Mouse (Mus musculus) kidney, adult 2 months (tissue): Measurements from ENCODE around the gene Cdc42bpg. TPM values are rescaled to one million over a fixed set of nuclear protein-coding genes. Genes with fewer than 3 reads are reported as not detected.
A peak's percentile ranks its signal among the peaks of the same experiment; 100 is the strongest.

Source experiments
- DNase-seq: peaks from one replicate; pipeline ENCODE4 v3.0.0; 2021
- H3K27ac ChIP-seq: fragments of 200-500 bp; 2 replicates; pipeline ENCODE4 v1.5.1; 2012; ENCODE audit warnings: low read depth, low read length, control low read depth, inconsistent platforms; ENCODE audit not compliant: insufficient read depth
- H3K27me3 ChIP-seq: fragments of 200-500 bp; replicated peaks from 2 replicates; pipeline ENCODE4 v1.6.1; 2012; ENCODE audit warnings: mild to moderate bottlenecking, moderate library complexity, low read length, inconsistent platforms; ENCODE audit not compliant: control insufficient read depth, insufficient read depth
- H3K36me3 ChIP-seq: fragments of 200-500 bp; 2 replicates; pipeline ENCODE4 v1.6.1; 2012; ENCODE audit warnings: mild to moderate bottlenecking, moderate library complexity, low read length, inconsistent platforms; ENCODE audit not compliant: control insufficient read depth, insufficient read depth
- H3K4me1 ChIP-seq: fragments of 200-500 bp; 2 replicates; pipeline ENCODE4 v1.6.1; 2011; ENCODE audit warnings: low read length; ENCODE audit not compliant: control insufficient read depth, insufficient read depth
- H3K4me3 ChIP-seq: fragments of 200-500 bp; 2 replicates; pipeline ENCODE4 v1.5.1; 2011; ENCODE audit warnings: mild to moderate bottlenecking, low read depth, low read length, control low read depth; ENCODE audit not compliant: insufficient read depth
- CTCF ChIP-seq: fragments of 200-500 bp; conservative IDR thresholded peaks from 2 replicates; pipeline ENCODE4 v1.5.1; 2011; ENCODE audit warnings: low read depth, mild to moderate bottlenecking, control low read depth, low read length, moderate library complexity, mixed read lengths; ENCODE audit not compliant: insufficient read depth, insufficient read length
- POLR2A ChIP-seq: fragments of 200-500 bp; IDR thresholded peaks from one replicate; pipeline ENCODE4 v1.6.1; 2011; ENCODE audit warnings: low read depth, low read length, control low read depth
- WGBS: fragments of 180-500 bp; shearing (Covaris S2); methylation state at CpG from one replicate; pipeline ENCODE4 v1.1.7; 2018; 5-methylcytosine and 5-hydroxymethylcytosine counted together
- polyA plus RNA-seq: library from polyadenylated mRNA; depleted of rRNA; stranded (reverse); fragments of >200 nt; gene quantifications from 2 replicates; pipeline ENCODE4 v1.2.3, GENCODE M21; 2012

Gene Cdc42bpg
- polyA plus RNA-seq, 1 experiment, result 26.6 TPM

DNA sequence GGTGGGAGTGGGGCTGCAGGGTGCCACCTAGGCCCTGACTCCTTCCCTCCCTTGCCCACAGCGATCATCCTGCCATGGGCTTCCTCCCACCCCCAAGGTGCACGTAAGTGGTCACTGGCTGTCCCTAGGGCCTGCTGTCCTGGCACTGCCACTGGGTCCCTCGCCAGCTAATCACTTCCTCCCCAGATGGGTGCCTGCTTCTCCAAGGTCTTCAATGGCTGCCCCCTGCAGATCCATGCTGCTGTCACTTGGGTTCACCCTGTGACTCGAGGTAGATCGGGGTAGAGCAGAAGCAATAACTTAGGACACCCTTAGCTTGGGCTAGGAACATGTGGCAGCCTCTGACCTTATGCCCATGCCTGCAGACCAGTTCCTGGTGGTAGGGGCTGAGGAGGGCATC is 39.8 kb downstream of the Cdc42bpg start:
- H3K27ac ChIP-seq, result no peak overlapping the region
- peaks cover 5% of the 10 kb centered on the region for H3K4me1 ChIP-seq
- no peaks in the 10 kb centered on the region for H3K27me3 ChIP-seq
- no peaks in the 10 kb centered on the region for H3K36me3 ChIP-seq
- H3K4me3 ChIP-seq, result no peak overlapping the region
- no peak for TF ChIP-seq CTCF
- no peak for TF ChIP-seq POLR2A
- no peak for DNase-seq
- 83% methylated on average over 5 of the region's 5 CpGs for WGBS

DNA sequence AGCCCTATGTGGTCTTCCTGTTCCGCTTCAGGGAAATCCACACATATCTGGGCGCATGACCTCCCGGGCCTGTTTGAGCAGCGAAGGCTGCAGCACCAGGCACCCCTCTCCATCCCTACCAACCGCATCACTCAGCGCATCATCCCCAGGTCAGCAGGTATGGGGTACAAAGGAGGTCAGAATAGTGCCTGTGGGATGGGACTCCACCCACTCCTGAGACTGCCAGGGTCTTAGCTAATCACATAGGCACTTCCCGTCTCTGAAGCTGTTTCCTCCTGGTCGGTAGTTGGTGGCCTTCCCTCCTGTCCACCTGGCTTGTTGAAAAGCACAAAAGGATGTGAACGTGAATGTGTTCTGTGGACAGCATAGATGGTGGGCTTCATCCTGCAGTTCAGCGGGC is 40.4 kb downstream of the Cdc42bpg start:
- TF ChIP-seq CTCF (no peak), POLR2A (no peak)
- DNase-seq, result no peak
- no peaks in the 10 kb centered on the region for H3K36me3 ChIP-seq
- WGBS, result 81% methylated on average over 10 of the region's 10 CpGs
- H3K4me3 ChIP-seq, result no peak overlapping the region
- H3K27me3 ChIP-seq, result no peaks in the 10 kb centered on the region
- H3K4me1 ChIP-seq, result peaks cover 3% of the 10 kb centered on the region
- no peak overlapping the region for H3K27ac ChIP-seq

DNA sequence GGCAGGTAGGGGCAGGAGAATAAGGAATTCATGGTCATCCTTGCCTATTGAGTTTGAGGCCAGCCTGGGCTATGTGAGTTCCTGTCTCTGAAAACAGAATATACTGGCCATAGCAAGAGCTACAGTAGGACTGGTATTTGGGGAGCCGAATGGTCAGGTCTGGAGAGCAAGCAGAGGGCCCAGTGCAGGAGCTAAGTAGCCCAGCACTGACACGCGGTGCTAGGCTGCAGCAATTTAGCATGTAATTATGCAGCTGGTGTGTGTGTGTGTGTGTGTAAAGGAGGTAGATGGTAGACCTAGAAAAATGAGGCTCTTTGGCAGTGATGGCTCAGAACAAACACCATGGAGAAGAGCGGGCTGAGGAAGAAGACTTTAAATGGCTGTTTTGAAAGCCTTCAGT is 41.4 kb downstream of the Cdc42bpg start:
- Histone ChIP-seq H3K36me3 (no peaks in the 10 kb centered on the region), H3K4me1 (no peaks in the 10 kb centered on the region)
- 90% methylated on average over 4 of the region's 4 CpGs for WGBS

DNA sequence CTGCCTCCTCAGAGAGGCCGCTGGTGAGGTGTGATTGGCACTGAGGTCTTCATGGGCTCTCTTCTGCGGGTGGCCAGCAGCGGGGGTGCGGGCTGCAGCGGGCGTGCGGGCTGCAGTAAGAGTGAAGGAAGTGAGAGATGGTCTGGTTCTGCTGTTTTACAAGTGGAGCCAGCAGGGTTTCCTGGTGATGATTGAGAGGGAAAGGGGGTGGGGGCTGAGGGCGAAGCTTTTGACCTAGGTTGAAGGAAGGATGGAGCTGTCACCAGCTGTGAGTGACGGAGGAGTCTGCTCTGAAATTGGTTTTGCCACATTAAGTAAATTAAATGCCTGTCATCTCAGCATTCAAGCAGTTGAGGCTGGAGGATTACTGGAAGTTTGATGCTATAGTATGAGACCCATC is 42.5 kb downstream of the Cdc42bpg start:
- H3K36me3 ChIP-seq, result no peaks in the 10 kb centered on the region
- TF ChIP-seq POLR2A (no peak), CTCF (no peak)
- WGBS, result 70% methylated on average over 9 of the region's 9 CpGs
- no peaks in the 10 kb centered on the region for H3K4me1 ChIP-seq
- H3K27me3 ChIP-seq, result no peaks in the 10 kb centered on the region
- no peak overlapping the region for H3K4me3 ChIP-seq
- no peak for DNase-seq
- H3K27ac ChIP-seq, result peak overlapping the region; percentile 19; the same call in 1 of the 2 replicates

More for the DNA sequence above, 41.4 kb downstream of the Cdc42bpg start:
- H3K27me3 ChIP-seq, result no peaks in the 10 kb centered on the region
- TF ChIP-seq CTCF (no peak), POLR2A (no peak)
- H3K27ac ChIP-seq, result no peak overlapping the region
- no peak for DNase-seq
- no peak overlapping the region for H3K4me3 ChIP-seq

DNA sequence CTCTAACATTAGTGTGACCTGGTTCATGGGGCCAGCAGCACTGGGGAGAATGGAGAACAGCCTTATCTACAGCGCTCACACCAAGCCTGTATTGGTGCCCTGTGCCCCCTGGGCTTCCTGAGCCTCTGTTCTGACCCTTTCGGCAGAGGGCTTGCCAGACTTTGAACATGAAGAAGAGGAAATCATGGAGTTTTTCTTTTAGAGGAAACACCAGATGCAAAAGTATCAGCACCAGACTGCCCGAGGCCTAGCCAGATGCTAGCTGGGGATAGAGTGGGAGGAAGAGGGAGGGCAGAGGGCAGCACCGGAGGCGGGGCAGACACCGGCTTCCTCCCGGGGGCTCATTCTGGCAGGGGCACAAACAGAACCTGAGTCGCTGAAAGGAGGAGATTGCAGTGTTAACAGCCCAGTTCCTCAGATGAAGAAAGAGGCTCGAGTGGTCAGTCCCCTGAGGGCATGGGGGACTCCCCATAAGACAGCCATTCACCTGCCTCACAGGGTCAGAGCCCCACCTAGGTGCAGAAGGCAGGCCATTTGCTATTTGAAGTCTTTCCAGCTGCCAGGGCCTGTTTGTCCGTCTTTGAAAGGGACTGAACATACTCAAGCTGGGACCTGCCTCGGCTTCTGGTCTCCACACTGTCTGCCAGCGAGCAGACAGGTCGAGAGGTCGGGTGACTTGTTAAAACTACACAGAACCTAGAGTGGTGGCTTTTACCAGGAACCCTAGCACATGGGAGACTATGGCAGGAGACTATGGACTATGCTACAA is 43.1 kb downstream of the Cdc42bpg start:
- 46% methylated on average over 14 of the region's 14 CpGs for WGBS
- Histone ChIP-seq H3K27me3 (no peaks in the 10 kb centered on the region), H3K4me3 (no peak overlapping the region), H3K27ac (0 out of 2 replicates have a peak overlapping the region, but pooled peaks have one; percentile 19), H3K36me3 (no peaks in the 10 kb centered on the region), H3K4me1 (no peaks in the 10 kb centered on the region)
- TF ChIP-seq CTCF (no peak), POLR2A (no peak)
- peak; percentile 67 for DNase-seq

DNA sequence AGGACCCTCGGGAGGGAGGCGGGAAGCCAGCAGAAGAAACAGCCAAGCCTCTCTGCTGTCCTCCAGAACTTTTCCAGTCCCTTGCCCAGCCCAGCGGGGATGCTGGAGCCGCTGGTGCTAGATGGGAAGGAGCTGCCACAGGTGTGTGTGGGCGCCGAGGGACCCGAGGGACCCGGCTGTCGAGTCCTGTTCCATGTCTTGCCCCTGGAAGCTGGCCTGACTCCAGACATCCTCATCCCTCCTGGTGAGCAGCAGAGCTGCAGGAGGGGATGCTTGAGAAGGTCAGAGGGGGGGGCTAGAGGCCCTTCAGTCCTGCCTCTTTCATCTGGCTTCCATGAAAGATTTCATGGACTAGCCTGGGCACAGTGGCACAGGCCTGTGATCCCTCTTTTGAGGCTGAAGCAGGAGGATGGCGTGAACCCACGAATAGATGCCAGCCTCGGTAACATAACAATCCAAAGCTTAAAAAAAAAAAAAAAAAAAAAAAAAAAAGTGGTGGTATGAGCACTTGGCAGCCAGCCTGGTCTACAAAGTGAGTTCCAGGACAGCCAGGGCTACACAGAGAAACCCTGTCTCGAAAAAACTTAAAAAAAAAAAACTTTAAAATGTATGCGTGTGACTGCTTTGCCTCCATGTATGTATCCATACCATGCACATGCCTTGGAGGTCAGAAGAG is 45.3 kb downstream of the Cdc42bpg start:
- Histone ChIP-seq H3K27me3 (no peaks in the 10 kb centered on the region), H3K36me3 (no peaks in the 10 kb centered on the region), H3K4me3 (no peak overlapping the region), H3K27ac (no peak overlapping the region), H3K4me1 (no peaks in the 10 kb centered on the region)
- 54% methylated on average over 14 of the region's 14 CpGs for WGBS
- DNase-seq, result no peak
- TF ChIP-seq CTCF (no peak), POLR2A (no peak)

DNA sequence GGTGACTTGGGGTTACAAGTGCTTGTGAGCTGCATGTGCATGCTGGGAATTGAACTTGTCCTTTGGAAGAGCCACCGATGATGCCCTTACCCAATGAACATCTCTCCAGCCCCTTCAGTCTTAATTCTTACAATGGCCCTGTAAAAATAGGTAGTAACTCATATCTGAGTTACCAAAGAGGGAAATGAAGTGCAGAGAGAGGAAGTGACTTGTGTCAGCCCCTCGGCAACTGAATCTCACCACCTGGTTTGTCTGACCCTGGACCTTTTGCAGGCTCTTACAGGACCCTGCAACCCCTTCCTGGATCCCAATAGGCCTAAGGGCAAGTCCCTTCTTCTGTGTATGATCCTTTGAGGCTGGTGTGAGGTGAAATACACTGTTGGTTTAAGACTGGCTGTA is 45.9 kb downstream of the Cdc42bpg start:
- 85% methylated on average over 2 of the region's 2 CpGs for WGBS
- no peaks in the 10 kb centered on the region for H3K36me3 ChIP-seq
- no peak for TF ChIP-seq POLR2A
- no peak for TF ChIP-seq CTCF
- no peak for DNase-seq
- no peak overlapping the region for H3K27ac ChIP-seq
- H3K4me1 ChIP-seq, result no peaks in the 10 kb centered on the region
- H3K27me3 ChIP-seq, result no peaks in the 10 kb centered on the region
- H3K4me3 ChIP-seq, result no peak overlapping the region
